ENCODE assay signal across 13 mouse cellular contexts in the genomic region with DNA sequence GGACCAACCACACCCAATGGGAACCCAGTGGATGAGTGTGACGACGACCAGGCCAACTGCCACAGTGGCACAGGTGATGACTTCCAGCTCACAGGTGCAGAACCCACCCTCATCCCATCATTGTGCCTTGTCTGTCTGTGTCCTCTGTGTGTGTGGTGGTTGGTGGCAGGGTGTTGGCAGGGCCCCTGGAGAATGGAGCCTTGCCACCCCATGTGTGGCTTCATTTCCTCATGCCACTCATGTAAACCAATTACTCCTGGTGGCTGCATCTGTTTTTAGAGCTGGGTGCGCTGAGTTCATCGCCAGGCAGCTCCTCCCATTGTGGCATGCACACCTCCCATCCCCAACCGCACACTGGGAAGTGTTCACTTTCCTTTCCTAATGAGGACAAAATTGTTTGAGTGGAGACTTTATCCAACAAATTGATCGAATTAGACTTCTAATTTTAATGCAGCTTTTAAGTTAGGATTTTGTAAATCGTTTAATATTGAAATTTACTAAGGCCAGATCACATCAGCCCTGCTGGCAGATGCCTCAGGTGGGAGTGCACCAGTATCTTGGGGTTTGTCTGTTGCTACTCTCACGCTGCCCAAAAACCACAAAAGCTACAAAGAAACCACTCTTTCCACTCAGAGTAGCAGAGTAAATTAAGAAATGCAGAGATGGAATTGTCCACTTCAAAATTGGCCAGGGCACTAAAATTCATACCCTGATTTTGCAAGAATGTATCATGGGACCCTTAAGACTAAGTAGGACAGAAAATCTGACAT.
DNase-seq lines count a peak whose midpoint lies in the region; ATAC-seq lines count a peak whose summit lies in the region.
"Had no signal": no experiment of that assay in that cellular context is flagged by ENCODE, and none has a peak within 500 bp of the region (broad histone marks: within the 10 kb centered on the region; RNA-seq: fewer than 3 reads in every experiment).

No protein-coding gene starts in this region.

- no peak overlapping the region for H3K4me3 ChIP-seq in lung, embryonic 15.5 days
- H3K4me3 ChIP-seq: hindbrain, embryonic 12.5 days had no signal

- H3K36me3 ChIP-seq in lung, embryonic 15.5 days = peaks cover 28% of the 10 kb centered on the region

- no peak overlapping the region for H3K9ac ChIP-seq in lung, embryonic 15.5 days
- H3K9ac ChIP-seq: hindbrain, embryonic 12.5 days; liver, embryonic 14.5 days had no signal

- DNase-seq in lung, postnatal 14 days = no peak
- DNase-seq in thymus, postnatal 14 days = peak; percentile 73
- no peak for DNase-seq in gastrocnemius, postnatal 25 days
- DNase-seq: adrenal gland, adult 8-10 months; kidney, adult 2 months; midbrain, embryonic 14.5 days had no signal

- H3K4me1 ChIP-seq in lung, embryonic 15.5 days = peaks cover 20% of the 10 kb centered on the region
- H3K4me1 ChIP-seq: hindbrain, embryonic 12.5 days had no signal

- H3K4me2 ChIP-seq in lung, embryonic 15.5 days = no peak overlapping the region
- H3K4me2 ChIP-seq: hindbrain, embryonic 12.5 days had no signal

- H3K27me3 ChIP-seq in lung, embryonic 15.5 days = no peaks in the 10 kb centered on the region
- H3K27me3 ChIP-seq: hindbrain, embryonic 12.5 days had no signal

- peak; percentile 40; the same call in 1 of the 2 replicates for ATAC-seq in lung, embryonic 15.5 days (ENCODE audit: borderline replicate concordance, extremely low read depth, low FRiP score, low TSS enrichment)
- ATAC-seq in common myeloid progenitor, adult 5-6 weeks (replicated peaks; ENCODE audit: low read depth, poor library complexity, severe bottlenecking) = peak; percentile 92
- ATAC-seq in megakaryocyte progenitor cell, adult 5-6 weeks (replicated peaks; ENCODE audit: poor library complexity) = peak; percentile 89
- ATAC-seq in cerebellum, adult (ENCODE audit: insufficient number of reproducible peaks, low FRiP score, low TSS enrichment) = no peak
- ATAC-seq: forebrain, embryonic 16.5 days had no signal

- WGBS in lung, embryonic 15.5 days = 77% methylated on average over 8 of the region's 8 CpGs

- H3K27ac ChIP-seq in lung, embryonic 15.5 days = no peak overlapping the region; the same call in 1 of the 2 replicates
- H3K27ac ChIP-seq: hindbrain, embryonic 12.5 days; liver, embryonic 14.5 days had no signal

- H3K9me3 ChIP-seq in lung, embryonic 15.5 days = no peaks in the 10 kb centered on the region
- H3K9me3 ChIP-seq: hindbrain, embryonic 12.5 days had no signal
